Mouse (Mus musculus) Patski (cell line): ENCODE measurements around the gene Amigo2. TPM values are rescaled to one million over a fixed set of nuclear protein-coding genes. Genes with fewer than 3 reads are reported as not detected.

Source experiments
- ATAC-seq: fragments of 100-300 bp; one replicate; pipeline ENCODE4 v1.8.0; 2021
- CTCF ChIA-PET: fragments of 350-600 bp; sonication (Branson Sonifier 250); formaldehyde crosslinking; loops from one replicate; lab custom pipeline; 2022; ENCODE audit warnings: inconsistent platforms; lab: Charles Lee
- POLR2A ChIA-PET: fragments of 350-600 bp; sonication (Branson Sonifier 250); formaldehyde crosslinking; loops from one replicate; lab custom pipeline; 2022; ENCODE audit warnings: antibody characterized with exemption, inconsistent platforms; lab: Charles Lee
- DNase-seq: peaks from one replicate; pipeline ENCODE4 v3.0.0-alpha.2; 2011; ENCODE audit warnings: low read depth, low spot score
- H3K27me3 ChIP-seq: fragments of 371-371 bp; one replicate; pipeline ENCODE4 v1.5.1; 2021
- CTCF ChIP-seq: fragments of 100-300 bp; IDR thresholded peaks from one replicate; pipeline ENCODE4 v1.5.1; 2021
- in situ Hi-C: fragments of 300-500 bp; cut with MboI; formaldehyde crosslinking; loops from 3 replicates; pipeline ENCODE4 v1.11.1; 2018; ENCODE audit warnings: low pct_unique_long_range_greater_than_20kb, mixed read lengths
- polyA plus RNA-seq: library from polyadenylated mRNA; unstranded; gene quantifications from one replicate; pipeline ENCODE4 v1.2.3, GENCODE M21; 2021

Amigo2 gene
- polyA plus RNA-seq, 1 experiment from 2014 or later: 4.5 TPM

GRCm38 (mm10) chr15:97282572-97282881 is 35.4 kb upstream of the Amigo2 start:
- no peak for TF ChIP-seq CTCF
- DNase-seq (no peak), ATAC-seq (no peak)
- in situ Hi-C loops: no loop called here
- ChIA-PET POLR2A (no interaction called here), CTCF (no interaction called here)
- no peaks in the 10 kb centered on the region for H3K27me3 ChIP-seq

- in situ Hi-C loops: no loop called here
Observed at GRCm38 (mm10) chr15:97281712-97282571, 34.9 kb upstream of the Amigo2 start.

GRCm38 (mm10) chr15:97280776-97281175 is 33.7 kb upstream of the Amigo2 start:
- ATAC-seq (no peak), DNase-seq (no peak)
- in situ Hi-C loops: no loop called here
- no peaks in the 10 kb centered on the region for H3K27me3 ChIP-seq
- CTCF ChIA-PET: no interaction called here
- no peak for TF ChIP-seq CTCF
- POLR2A ChIA-PET: no interaction called here

More at GRCm38 (mm10) chr15:97281712-97282571, 34.9 kb upstream of the Amigo2 start:
- ChIA-PET CTCF (no interaction called here), POLR2A (no interaction called here)
- no peak for ATAC-seq
- TF ChIP-seq CTCF: no peak
- DNase-seq: no peak
- H3K27me3 ChIP-seq: no peaks in the 10 kb centered on the region

- no peaks in the 10 kb centered on the region for H3K27me3 ChIP-seq
- ChIA-PET CTCF (no interaction called here), POLR2A (no interaction called here)
- ATAC-seq (no peak), DNase-seq (no peak)
- in situ Hi-C loops: no loop called here
- no peak for TF ChIP-seq CTCF
Observed at GRCm38 (mm10) chr15:97280131-97280530, 33.0 kb upstream of the Amigo2 start.

DNA sequence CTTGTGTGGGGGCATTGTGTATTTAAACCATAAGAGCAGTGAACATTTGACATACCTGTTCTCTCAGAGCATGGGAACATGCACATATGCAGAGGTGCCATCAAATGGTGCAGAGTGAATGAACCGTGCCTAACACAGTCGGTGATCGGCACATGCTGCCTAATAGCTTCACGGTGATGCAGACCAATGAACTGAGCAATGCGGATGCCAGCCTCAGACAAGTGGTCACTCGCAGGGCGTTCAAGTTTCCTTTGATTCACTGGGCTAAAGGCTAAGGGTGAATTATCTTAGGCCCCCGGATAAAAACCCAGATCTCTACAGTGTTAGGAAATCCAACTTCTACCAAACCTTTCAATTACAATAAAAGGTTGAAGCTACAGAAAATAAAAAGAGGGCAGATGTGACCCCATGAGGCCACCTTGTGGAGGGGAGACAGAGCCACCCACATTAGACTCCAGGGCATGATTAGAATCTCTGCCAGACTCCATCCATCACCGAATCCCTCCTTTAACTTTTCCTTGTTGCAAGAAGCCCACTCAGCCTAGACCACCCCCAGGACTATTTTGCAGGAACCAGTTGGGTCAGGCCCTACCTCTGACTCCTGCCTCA is 31.4 kb upstream of the Amigo2 start:
- no peak for DNase-seq
- no peak for TF ChIP-seq CTCF
- no peaks in the 10 kb centered on the region for H3K27me3 ChIP-seq
- ATAC-seq: no peak
- CTCF ChIA-PET: no interaction called here
- POLR2A ChIA-PET: interaction anchor here (0.5 kb wide), 1 partner anchor 268 kb away, joined by 3 read pairs; no protein-coding TSS in a partner anchor
- in situ Hi-C loops: no loop called here

- in situ Hi-C loops: no loop called here
- ChIA-PET POLR2A (no interaction called here), CTCF (no interaction called here)
- no peak for TF ChIP-seq CTCF
- no peak for DNase-seq
- no peak for ATAC-seq
- no peaks in the 10 kb centered on the region for H3K27me3 ChIP-seq
Observed at GRCm38 (mm10) chr15:97277328-97277727, 30.2 kb upstream of the Amigo2 start.

DNA sequence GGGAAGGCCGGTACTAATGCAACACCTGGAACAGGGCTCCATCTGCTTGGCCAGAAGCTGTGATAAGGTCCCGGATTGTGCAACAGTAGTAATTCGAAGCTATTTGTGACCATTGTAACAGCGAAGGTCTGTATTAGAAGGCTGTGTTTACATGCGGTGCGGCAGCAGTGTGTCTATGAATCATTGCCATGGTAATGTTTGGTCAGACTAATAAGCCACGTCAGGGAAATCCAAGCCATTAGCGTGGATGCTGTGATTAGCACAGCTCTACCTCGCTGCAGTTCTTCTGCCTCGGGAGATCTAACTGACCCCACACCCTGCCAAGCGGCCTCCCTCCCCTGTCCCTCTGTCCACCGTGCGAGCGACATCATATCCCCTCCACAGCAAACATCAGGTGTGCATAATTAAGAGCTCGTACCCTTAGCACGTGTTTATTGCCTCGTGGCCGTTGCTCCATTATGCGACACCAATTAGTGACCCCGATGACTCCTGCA is 29.6 kb upstream of the Amigo2 start:
- CTCF ChIA-PET: interaction anchor here (1.2 kb wide), 1 partner anchor 21 kb away, joined by 3 read pairs; no protein-coding TSS in a partner anchor
- no peak for ATAC-seq
- TF ChIP-seq CTCF: no peak
- in situ Hi-C loops: no loop called here
- H3K27me3 ChIP-seq: no peaks in the 10 kb centered on the region
- POLR2A ChIA-PET: no interaction called here
- no peak for DNase-seq

DNA sequence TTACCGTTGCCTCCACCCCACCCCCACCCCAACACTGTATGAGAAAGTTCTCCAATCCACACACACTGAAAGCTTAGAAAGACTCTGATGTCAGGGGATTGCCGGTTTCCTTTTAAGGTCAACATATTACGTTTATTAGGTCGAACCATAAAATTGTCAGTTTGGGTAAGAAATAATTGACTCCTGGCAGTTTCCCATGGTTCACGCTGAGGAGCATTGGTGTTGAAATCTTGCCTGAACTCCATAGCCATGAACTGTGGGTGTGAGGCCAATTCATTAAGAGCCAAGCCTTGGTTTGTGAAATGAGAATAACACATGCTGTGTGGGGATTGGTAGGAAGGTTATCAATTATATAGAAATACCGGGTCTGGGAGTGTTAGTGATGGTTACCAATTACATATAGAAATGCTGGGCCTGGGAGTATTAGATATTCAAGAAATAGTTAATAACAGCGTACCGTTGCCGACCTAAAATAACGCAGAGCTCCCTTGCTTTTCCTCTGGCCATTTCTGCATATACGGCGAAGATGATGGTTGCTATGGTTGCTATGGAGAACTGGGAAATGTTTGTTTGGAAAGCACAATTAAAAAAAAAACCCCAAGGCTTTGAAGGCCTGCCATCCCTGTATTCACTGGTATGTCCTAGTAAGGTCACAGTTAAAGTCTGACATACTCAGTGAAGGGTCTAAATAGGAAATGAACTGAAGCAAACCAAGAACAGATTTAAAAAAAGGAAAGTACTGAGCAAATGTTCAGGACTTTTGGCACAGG is 28.7 kb upstream of the Amigo2 start:
- DNase-seq: no peak
- no peak for ATAC-seq
- ChIA-PET POLR2A (interaction anchor here (0.6 kb wide), 2 partner anchors 76 to 292 kb away, joined by 4 to 7 read pairs; no protein-coding TSS in a partner anchor), CTCF (interaction anchor here (1.1 to 1.2 kb wide), 2 partner anchors 18 to 21 kb away, joined by 3 read pairs; no protein-coding TSS in a partner anchor)
- no peaks in the 10 kb centered on the region for H3K27me3 ChIP-seq
- no peak for TF ChIP-seq CTCF
- in situ Hi-C loops: no loop called here

- DNase-seq: no peak
- POLR2A ChIA-PET: no interaction called here
- CTCF ChIA-PET: no interaction called here
- in situ Hi-C loops: no loop called here
- no peak for TF ChIP-seq CTCF
- no peaks in the 10 kb centered on the region for H3K27me3 ChIP-seq
- ATAC-seq: no peak
Observed at GRCm38 (mm10) chr15:97272831-97273230, 25.7 kb upstream of the Amigo2 start.

GRCm38 (mm10) chr15:97271985-97272697 is 25.1 kb upstream of the Amigo2 start:
- ChIA-PET CTCF (no interaction called here), POLR2A (no interaction called here)
- no peak for TF ChIP-seq CTCF
- no peak for ATAC-seq
- no peak for DNase-seq
- in situ Hi-C loops: no loop called here
- H3K27me3 ChIP-seq: no peaks in the 10 kb centered on the region
